Mouse (Mus musculus) granulocyte monocyte progenitor cell, adult 5-6 weeks (primary cell): ENCODE measurements at regions not wholly inside any gene's neighbourhood (a gene's known extent, or its start where the extent isn't known, plus 50 kb on each side); places are given as distances from the start of the nearest gene placed in this dataset.

Experiments
- ATAC-seq: replicated peaks from 2 replicates; pipeline ENCODE4 v1.8.0; 2016; ENCODE audit warnings: mild to moderate bottlenecking, moderate TSS enrichment, inconsistent platforms; ENCODE audit not compliant: poor library complexity, severe bottlenecking

DNA sequence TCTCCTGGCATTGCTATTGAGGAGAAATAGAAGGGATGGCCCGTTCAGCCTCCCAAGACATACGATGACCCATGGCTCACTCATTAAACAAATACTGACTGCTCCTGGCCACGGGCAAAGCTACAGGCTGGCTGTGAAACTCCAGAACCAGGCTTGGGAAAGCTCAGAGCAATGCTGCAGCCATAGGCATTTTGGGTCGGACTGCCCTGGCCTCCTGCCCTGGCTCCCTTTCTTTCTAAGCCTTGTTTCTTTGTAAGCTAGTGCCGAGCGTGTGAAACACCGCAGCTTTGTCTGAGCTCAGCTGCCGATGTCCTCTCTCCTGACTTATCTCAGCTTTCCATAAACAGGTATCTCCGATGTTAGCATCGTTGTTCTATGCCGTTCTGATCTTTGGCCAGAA lies 316.9 kb downstream of the Gm45692 start:
- no peak for ATAC-seq

DNA sequence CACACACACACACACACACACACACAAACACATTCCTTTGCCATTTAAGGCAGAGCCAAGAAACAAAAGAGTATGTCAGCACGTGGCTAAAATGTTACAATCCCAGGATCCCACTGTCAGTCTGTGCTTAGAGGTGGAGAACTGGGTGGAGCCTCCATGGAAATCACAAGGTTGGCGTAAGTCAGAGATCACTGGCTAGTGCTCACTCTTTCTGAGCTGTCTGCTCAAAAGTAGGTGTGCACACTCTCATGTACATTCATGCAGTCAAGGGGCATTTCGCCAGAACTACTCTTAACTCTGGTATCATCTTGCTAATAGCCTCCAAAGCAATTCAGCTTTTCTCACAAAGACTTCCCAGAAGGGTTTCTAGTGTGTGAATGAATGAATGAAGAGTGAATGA lies 318.2 kb downstream of the Gm45692 start:
- ATAC-seq: no peak

DNA sequence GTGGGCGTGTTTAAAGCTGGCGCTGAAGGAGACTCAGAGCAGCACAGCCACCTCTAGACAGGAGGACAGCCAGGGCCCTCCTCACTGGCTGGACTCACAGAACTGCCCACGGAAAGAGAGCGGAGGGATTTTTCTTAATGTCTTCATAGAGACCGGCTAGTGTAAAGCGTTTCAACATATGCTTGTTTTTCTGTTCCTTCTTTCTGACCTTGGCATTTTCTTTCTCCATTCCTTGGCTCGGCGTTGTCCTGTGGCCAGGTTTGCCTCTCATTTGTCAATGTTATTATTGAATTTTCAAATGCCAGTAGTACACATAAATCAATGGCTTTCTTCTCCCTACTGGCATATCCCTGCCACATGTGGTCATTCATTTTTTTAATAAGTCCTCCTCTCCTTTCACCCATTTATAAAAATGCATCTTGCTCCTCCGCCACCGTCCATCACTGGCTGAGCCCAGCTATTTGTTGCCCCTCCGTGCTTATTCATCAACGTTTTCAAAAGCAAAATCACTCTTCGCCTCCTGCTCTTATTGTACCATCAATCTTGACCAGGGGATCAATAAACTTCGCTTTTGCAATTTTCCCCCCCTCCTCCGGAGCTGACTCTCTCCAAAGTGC lies 319.0 kb downstream of the Gm45692 start:
- no peak for ATAC-seq

DNA sequence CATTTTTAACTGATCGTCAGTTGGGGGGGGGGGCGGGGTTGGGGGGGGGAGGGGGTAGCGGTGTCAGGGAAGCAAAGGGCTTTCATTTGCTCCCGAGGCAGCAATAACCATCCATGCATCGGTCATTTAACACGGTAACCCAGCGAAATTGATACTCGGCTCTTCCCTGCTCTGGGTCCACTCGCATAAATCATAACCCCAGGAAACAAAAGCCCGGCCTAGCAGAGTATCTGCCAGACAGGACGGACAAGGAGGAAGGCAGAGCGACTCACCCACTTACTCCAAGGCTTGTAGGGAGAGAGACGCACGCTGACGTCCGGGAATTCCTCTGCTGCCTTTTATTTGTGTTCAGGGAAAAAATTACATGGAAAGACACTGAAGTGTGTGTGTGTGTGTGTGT lies 319.5 kb downstream of the Gm45692 start:
- no peak for ATAC-seq

DNA sequence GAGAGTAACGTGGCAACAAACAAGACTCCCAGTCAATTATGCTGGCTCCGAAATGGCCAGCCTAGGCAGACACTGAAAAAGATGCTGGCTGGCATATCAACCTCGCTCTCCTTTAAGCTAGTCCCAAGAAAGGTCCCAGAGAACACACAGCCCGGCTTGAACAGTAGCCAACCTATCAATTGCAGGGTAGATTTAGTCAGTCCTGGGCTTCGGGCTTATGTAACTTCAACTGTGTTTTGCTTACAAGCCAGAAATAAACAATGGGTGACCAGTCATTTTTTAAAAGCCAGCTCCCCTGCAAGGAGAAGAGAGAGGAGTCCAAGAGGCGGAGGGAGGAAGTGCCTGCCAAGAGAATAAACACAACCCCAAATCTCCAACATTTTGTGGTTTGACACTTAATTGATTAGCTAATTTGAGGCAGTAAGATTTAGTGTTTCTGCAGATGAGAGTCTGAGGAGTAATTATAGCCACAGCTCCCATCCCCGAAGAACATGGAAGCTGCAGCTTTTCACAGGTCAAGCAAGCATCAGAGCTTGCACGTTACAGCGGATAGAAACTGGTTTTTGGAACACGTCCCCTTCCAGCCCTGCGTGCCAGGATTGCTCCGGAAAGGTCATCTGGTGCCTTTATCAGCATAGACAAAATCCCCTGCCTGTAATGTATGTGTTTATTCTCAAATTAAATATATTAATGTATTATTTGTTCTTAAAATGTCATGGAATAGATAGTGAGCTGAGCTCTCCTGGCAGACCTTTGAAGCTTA lies 322.1 kb downstream of the Gm45692 start:
- no peak for ATAC-seq

DNA sequence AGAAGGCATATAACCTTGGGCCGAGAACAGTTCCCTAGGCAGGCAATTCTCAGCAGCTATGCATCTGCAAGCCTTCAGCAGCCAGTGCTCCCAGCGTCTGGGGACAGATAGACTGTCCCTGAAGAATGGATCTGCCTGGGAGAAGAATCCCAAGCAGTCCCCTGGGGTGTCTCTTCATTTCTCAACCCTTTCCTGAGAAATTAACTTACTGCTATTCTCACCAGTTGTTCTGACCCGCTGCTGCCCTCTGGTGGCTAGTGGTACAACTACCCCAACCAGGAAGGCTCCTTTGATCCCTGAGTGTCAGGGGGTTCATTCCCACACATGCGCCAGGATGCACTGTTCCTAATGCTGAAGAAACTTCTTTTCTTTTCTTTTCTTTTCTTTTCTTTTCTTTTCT lies 323.7 kb downstream of the Gm45692 start:
- peak; percentile 79 for ATAC-seq

DNA sequence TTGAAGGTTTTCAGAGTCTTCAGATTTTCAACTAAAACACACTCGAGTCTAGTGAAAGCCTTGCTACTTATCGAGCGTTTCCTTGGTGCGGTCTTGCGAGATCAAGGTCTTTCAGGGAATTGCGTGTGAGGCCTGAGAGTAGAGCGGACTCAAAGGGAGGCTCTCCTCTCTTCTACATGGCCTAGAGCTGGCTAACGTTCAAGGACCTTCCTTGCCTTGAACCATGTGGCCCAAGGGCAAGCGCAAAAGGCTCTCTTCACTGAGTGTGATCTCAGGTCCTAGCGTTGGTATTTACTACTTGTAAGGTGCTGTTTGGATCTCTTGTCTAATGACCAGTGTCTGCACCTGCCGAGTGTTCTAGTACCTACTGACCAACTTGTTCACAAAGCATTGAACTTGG lies 324.4 kb downstream of the Gm45692 start:
- no peak for ATAC-seq

DNA sequence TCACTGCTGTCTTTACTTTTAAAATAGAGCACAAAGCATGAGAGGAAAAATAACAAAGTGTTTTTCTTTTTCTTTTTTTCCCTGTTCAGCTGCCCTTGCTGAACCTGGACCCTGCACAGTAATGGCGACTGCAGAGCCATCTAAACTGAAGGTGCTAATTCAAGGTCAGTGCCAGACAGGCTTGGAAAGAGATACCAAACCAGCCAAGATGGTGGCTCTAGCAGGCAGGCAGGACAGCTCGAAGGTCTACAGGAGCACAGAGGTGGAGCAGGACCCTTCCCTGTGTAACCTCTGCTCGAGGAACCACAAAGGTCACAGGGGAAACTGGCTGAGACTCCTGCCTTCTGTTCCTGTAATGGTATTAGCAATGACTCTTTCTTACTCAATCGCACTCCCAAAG lies 326.7 kb downstream of the Gm45692 start:
- no peak for ATAC-seq

DNA sequence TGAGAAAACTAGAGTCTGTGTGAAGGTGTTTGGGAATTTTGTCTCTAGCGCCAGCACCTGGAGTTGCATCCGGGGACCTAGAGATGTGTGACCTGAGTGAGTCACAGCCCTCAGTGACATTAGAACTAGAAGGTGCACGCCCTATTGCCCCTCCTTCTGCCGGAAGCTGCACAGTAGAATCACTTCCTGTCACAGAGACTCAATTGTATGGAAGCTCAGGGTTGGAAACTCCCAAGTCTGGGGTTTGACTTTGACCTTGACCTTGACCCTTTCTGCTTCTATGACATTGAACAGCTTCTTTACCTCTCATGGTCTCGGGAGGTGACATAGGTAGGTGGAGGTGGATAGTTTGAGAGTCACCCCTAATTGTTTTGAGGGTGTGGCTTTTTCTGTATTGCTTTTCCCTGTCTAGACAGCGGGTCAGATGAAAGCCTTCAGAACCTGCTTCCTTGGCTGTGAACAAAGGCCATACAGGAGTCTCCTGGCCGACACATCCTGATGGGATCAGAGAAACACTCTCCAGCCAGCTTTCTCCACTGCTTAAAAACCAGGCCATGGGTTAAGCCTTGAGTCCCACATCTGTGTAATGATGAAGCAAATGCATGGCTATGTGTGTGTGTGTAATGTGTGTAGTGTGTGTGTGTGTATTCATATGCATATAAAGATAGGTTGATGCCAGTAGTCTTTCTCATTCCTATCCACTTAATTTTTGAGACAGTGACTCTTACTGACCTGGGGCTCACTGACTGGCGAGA lies 328.7 kb downstream of the Gm45692 start:
- no peak for ATAC-seq

DNA sequence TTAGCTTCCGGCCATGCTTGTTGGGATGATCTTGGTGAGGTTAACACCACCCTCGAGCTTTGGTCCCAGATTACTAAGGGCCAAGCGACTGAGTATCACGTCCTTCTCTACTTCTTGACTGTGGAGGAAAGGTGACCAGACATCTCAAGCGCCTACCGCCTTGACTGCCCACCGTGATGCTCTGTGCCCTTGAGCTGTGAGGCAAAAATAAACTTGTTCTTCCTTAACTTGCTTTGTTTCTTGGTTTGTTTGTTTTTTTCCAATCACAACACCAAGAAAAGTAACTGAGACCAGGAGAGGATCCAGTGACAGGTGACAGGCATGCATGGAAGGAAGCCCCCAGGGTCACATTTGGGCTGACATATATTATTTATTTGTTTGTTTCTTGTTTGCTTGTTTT lies 330.0 kb downstream of the Gm45692 start:
- no peak for ATAC-seq

DNA sequence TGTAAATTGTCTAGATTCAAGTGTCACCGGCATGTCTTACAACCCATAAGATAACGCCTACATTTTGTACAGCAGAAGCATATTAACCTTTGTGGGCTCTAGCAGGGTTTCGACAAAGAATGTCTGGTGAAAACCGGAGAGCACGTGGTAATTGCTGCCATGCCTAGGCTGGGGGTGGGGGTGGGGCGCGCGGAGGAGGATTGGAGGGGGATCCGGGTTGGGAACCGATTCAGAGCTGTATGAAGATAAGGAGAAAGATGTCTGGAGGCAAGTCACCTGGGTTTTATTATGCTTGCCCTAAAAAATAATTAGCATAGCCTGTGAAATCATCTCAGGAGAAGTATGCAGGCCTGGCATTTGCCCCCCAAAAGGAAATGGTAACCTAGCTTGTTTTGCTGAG lies 331.2 kb downstream of the Gm45692 start:
- ATAC-seq: no peak

DNA sequence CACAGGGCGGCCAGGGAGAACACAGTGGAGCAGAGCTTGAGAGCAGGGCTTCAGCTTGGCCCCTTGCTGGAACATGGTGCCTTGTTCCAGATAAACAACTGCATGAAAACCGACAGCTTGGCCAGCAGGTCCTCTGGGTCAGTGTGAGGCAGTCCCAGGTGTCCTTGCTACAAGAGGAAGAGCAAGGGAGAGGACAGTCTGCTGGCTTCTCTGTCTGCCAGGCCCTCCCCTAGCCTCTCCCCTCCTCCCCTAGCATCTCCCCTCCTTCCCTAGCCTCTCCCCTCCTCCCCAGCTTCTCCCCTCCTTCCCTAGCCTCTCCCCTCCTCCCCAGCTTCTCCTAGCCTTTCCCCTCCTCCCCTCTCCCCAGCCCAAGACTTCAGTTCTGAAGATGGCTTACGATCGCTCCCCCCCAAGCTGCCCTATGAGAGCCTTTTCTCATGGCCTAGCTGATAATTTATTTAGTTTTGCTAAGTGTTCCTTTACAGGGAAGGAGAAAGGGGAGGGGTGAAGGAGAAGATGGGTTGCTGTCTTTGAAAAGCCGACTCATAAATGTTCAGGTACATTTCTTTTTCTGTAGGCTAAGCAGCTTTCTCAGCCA lies 333.7 kb downstream of the Gm45692 start:
- no peak for ATAC-seq

DNA sequence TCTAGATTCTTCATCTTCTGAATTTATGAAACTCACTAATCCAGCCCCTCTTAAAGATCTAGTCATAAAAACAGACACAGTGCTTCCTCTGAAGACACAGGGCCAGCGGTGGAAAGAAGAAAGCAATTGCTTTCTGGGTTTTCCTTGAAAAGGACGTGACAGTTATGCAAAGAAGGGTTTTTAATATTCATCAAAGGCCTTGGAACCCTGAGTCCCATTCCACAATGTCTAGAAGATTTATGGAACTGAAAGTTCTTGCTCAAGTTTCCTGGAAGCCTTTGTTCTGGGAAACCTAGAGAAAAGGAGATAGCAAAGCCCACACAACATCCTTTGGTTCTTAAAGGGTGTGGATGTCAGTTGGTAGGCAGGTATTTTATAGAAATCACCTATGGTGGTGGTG lies 346.0 kb downstream of the Gm45692 start:
- ATAC-seq: no peak

DNA sequence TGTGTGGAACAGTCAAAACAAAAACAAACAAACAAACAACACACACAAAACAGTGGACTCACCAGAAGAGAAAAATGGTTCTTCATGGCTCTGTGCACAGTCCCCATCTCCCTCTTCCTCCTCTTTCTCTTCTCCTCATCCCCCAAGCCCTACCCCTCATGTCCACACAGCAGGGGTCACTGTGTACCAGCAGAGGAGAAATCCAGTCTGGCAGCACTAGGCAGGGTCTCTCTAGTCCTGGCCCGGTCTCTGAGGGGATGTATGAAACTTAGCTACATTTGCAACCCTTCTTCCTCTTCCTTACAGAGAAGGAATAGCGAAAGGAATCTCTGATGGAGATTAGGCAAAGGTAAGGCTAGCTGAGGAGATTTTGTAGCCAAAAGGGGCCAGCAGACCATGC lies 349.1 kb downstream of the Gm45692 start:
- no peak for ATAC-seq

DNA sequence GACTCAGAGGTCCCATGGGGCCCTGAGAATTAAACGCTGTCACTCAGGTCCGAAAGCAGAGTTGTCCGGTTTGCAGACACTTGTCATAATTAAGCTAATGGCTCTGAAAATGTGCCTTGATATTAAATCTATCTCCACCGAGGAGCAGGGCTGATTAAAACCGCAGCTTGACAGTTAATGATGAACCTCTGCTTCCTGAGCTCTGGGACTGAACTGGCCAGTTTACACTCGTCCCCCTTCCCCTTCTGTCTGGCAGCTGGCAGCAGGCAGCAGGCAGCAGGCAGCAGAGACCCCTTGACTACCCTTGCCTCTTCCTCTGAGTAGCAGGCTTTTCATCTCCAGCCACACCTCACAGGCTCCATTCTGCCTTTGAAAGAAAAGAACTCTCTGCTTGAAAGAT lies 350.4 kb downstream of the Gm45692 start:
- ATAC-seq: no peak

DNA sequence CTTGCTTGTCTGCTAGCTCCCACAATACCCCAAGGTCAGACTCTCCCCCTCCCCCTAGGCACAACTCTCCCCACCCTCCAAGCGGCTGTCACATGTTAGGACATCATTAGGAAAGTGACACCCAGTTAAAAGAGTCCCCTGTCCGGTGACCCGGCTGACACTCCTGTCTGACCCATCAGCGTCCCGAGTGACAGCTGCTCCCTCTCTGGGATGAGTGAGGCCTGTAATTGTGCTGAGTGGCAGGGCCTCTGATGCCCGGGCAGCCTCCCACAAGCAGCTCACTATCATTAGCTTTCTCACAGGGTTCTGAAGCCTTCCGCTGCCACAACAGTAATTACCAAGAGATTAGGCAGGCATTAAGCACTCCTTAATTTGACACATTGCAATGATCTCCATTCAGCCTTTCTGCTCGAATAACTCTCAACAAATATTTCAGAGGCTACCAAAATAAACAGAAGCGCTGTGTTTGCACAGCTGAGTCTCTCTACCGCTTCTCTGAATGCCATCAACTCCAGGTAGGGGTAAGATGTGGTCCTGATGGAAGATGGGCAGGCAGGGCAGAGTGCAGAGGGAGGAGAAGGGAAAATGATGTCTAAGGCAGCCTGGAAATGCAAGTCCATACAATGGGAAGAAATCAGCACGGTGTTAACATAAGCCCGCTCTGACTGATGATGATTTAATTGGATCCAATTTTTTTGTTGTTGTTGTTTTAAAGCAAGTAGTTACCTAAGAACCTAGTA lies 352.6 kb downstream of the Gm45692 start:
- no peak for ATAC-seq

DNA sequence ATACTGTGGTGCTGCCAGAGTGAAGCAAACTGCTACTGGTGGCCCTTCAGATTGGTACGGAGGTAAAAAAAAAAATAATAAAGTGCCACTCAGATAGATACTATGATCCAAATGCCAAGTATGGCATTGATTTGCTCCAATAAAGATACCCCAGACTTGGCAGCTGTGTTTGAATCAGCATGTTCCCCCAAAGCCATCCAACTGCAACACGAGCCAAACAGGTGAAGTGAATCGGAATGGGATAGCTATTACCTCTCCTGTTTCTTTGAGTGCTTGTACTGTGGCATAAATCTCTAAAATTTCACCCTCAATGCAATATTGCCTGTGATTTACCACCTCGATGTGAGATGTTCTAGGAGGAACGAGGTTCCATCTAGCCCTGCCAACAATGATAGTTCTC lies 365.4 kb downstream of the Gm45692 start:
- no peak for ATAC-seq

DNA sequence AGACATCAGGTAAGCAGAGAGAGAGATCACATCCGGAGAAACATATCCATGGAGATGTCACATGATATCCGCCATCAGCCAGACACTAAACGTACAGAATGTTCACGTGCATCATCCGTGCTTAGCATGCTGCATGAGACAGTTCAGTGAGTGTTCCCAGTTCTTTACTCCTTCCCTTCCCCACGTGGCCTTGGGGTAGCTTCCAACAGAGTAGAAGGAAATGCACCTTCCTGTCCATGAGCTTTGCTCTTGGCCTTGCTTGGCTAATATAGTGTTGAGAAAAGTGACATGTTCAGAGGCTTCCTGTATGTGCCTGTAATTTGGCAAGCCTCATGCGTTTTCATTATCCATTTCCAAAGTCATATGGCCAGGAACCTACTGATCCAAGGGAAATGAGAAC lies 368.5 kb downstream of the Gm45692 start:
- no peak for ATAC-seq

DNA sequence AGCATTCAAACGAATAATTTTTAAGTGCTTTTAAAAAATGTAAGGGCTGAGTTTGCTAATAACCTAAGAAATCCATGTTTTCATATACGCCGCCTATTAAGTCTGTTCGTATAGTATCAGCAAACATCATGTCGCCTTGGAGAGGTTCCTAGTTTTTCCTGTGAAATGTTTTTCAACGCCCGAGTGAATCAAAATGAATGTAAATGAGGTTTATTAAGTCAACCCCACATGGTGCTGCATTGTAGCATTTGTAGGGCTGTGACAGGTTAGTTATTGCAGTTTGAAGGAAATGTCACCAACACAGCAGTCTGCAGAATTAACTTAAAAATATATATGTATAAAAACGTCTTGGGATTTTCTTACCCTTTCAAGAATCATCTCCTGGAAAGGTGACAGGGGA lies 369.3 kb downstream of the Gm45692 start:
- no peak for ATAC-seq

DNA sequence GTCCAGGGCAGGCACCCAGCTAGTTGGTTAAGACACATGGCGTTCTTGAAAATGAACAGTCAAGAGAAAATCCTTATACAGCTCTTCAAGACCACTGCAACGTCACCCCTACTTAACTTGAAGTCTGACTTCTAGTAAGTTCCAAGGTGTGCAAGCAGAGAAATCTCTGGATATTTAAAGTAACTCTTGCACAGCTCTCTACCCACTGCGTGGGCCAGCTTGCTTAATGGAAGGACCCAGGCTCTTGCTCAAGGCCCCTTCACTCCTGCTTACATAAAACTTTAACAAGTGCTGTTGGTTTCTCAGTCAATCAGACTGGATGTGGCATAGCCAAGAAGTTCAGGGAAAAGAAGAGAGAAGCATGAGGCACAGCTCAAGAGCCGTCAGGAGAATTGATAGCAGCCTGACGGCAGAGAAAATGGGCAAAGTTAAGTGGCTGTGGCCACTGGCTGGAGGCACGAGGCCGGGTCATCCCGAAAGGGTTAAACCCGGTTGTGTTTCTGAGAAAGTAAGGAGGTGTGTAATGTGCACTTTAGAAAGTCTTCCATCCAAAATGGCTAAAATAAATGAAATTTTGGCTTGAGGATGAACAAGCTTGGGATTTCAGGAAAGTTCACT lies 382.0 kb downstream of the Gm45692 start:
- ATAC-seq: no peak
